Mouse (Mus musculus): ENCODE data around the gene Gm20388. TPM values are rescaled to one million over a fixed set of nuclear protein-coding genes. Genes with fewer than 3 reads are reported as not detected.
"Not testable (repeated sequence)": the region's sequence is repeated elsewhere in the genome, so short reads cannot be mapped to it uniquely, and the experiment has no call there.

Gene Gm20388
- polyA plus RNA-seq, 1 experiment from 2014 or later = not detected

GRCm38 (mm10) chr8:121591178-121592066, 1680.8 kb downstream of the Gm20388 start:
- Histone ChIP-seq H3K27ac (replicated peaks) (peak overlapping the region; percentile 89), H3K4me2 (replicated peaks) (peak overlapping the region; percentile 92), H3K27me3 (no peaks in the 10 kb centered on the region), H3K9me3 (no peaks in the 10 kb centered on the region), H3K9ac (replicated peaks) (peak overlapping the region; percentile 86), H3K36me3 (peaks cover 25% of the 10 kb centered on the region), H3K4me1 (peaks cover 27% of the 10 kb centered on the region), H3K4me3 (peak overlapping the region; percentile 89)
- ATAC-seq (replicated peaks) = no peak
- WGBS = 18% methylated on average over 20 of the region's 20 CpGs

- 95% methylated on average over 5 of the region's 5 CpGs for WGBS
- H3K9ac ChIP-seq (replicated peaks) = no peak overlapping the region
- H3K9me3 ChIP-seq = no peaks in the 10 kb centered on the region
- H3K27me3 ChIP-seq = no peaks in the 10 kb centered on the region
- peaks cover 39% of the 10 kb centered on the region for H3K36me3 ChIP-seq
- no peak overlapping the region for H3K4me3 ChIP-seq
- ATAC-seq (replicated peaks) = no peak
- peaks cover 27% of the 10 kb centered on the region for H3K4me1 ChIP-seq
- no peak overlapping the region for H3K4me2 ChIP-seq (replicated peaks)
- H3K27ac ChIP-seq (replicated peaks) = no peak overlapping the region
Measured at GRCm38 (mm10) chr8:121593293-121593692, 1682.7 kb downstream of the Gm20388 start.

DNA sequence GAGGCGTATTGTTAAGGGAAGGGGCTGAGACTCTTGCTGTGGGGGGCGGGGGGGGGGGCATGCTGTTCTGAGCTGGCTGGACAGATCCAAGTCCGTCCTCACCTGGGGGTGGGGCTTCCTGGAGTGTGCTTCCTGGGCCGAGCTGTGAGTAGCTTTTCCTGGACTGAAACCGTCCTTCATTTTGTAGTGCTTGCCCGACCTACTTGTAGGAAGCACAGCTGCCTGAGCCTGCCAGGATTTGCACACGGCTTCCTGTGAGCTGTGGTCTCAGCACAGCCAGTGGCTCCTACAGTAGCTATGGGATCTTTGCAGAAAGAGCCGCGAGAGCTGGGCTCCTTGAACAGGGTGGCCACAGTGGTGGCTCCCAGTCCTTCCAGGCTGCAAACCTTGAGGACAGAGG, 1683.3 kb downstream of the Gm20388 start:
- ATAC-seq (replicated peaks) = no peak
- H3K36me3 ChIP-seq = peaks cover 40% of the 10 kb centered on the region
- no peaks in the 10 kb centered on the region for H3K9me3 ChIP-seq
- H3K27ac ChIP-seq (replicated peaks) = no peak overlapping the region
- H3K4me2 ChIP-seq (replicated peaks) = no peak overlapping the region
- peaks cover 27% of the 10 kb centered on the region for H3K4me1 ChIP-seq
- no peak overlapping the region for H3K4me3 ChIP-seq
- H3K27me3 ChIP-seq = no peaks in the 10 kb centered on the region
- no peak overlapping the region for H3K9ac ChIP-seq (replicated peaks)
- WGBS = 81% methylated on average over 9 of the region's 9 CpGs

GRCm38 (mm10) chr8:121597492-121597891, 1686.9 kb downstream of the Gm20388 start:
- H3K4me2 ChIP-seq (replicated peaks); H3K27me3 ChIP-seq; H3K9me3 ChIP-seq; H3K9ac ChIP-seq (replicated peaks); H3K4me3 ChIP-seq; ATAC-seq (replicated peaks); H3K4me1 ChIP-seq; H3K27ac ChIP-seq (replicated peaks): not testable (repeated sequence)
- 77% methylated on average over 2 of the region's 2 CpGs for WGBS
- peaks cover 72% of the 10 kb centered on the region for H3K36me3 ChIP-seq

GRCm38 (mm10) chr8:121598190-121598589, 1687.5 kb downstream of the Gm20388 start:
- no peak overlapping the region for H3K9ac ChIP-seq (replicated peaks)
- no peak overlapping the region for H3K27ac ChIP-seq (replicated peaks)
- H3K27me3 ChIP-seq = no peaks in the 10 kb centered on the region
- H3K4me3 ChIP-seq = no peak overlapping the region
- no peak for ATAC-seq (replicated peaks)
- H3K4me1 ChIP-seq = no peaks in the 10 kb centered on the region
- peaks cover 78% of the 10 kb centered on the region for H3K36me3 ChIP-seq
- H3K4me2 ChIP-seq (replicated peaks) = no peak overlapping the region
- WGBS = 92% methylated on average over 7 of the region's 7 CpGs
- no peaks in the 10 kb centered on the region for H3K9me3 ChIP-seq

GRCm38 (mm10) chr8:121598892-121599291, 1688.3 kb downstream of the Gm20388 start:
- WGBS = 36% methylated on average over 7 of the region's 7 CpGs
- no peak overlapping the region for H3K4me3 ChIP-seq
- no peak overlapping the region for H3K4me2 ChIP-seq (replicated peaks)
- ATAC-seq (replicated peaks) = peak; percentile 64
- no peak overlapping the region for H3K9ac ChIP-seq (replicated peaks)
- peaks cover 77% of the 10 kb centered on the region for H3K36me3 ChIP-seq
- H3K4me1 ChIP-seq = no peaks in the 10 kb centered on the region
- H3K9me3 ChIP-seq = no peaks in the 10 kb centered on the region
- H3K27me3 ChIP-seq = no peaks in the 10 kb centered on the region
- no peak overlapping the region for H3K27ac ChIP-seq (replicated peaks)

DNA sequence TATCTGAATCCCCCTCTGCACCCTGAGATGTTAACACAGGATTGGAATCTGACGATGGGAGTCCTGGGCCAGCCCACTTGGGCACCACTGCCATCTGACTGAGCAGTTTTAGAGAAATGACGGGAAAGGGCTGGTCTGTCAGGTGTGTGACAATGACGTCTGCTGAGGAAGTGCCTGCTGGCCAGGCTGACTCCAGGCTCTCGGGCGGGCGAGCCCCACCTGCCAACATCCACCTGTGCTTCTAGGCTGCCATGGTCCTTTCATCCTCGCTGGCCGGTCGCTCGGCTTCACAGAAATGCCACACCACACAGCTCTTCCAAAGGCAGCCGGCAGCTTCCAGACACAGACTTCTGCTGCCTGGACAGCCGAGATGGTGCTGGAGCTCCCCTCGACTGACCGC, 1689.2 kb downstream of the Gm20388 start:
- H3K36me3 ChIP-seq = peaks cover 79% of the 10 kb centered on the region
- 92% methylated on average over 14 of the region's 14 CpGs for WGBS

DNA sequence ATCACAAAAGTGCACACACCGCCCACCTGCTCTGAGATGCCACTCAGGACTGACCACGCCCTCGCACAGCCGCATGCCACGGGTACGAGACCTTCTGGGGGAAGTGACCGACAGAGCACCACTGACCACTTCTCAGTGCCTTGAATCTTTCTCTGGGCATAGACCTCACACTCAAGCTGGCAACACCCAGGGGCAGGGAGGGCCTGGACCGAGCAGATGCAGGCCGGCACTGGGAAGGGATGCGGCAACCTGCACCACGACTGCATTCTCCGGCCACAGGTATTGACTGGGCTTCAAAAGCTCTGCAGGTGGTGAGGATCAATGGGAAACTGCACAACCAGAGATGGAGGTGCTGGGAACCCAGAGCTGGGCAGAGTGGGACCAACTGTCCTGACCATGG, 1691.8 kb downstream of the Gm20388 start:
- Histone ChIP-seq H3K27me3 (no peaks in the 10 kb centered on the region), H3K9ac (replicated peaks) (no peak overlapping the region), H3K4me2 (replicated peaks) (no peak overlapping the region), H3K4me1 (no peaks in the 10 kb centered on the region), H3K36me3 (peaks cover 84% of the 10 kb centered on the region), H3K27ac (replicated peaks) (no peak overlapping the region), H3K4me3 (no peak overlapping the region), H3K9me3 (no peaks in the 10 kb centered on the region)
- 93% methylated on average over 12 of the region's 12 CpGs for WGBS
- no peak for ATAC-seq (replicated peaks)

More for the DNA sequence above, 1689.2 kb downstream of the Gm20388 start:
- Histone ChIP-seq H3K4me1 (no peaks in the 10 kb centered on the region), H3K27me3 (no peaks in the 10 kb centered on the region), H3K9me3 (no peaks in the 10 kb centered on the region), H3K4me2 (replicated peaks) (no peak overlapping the region), H3K9ac (replicated peaks) (no peak overlapping the region), H3K4me3 (no peak overlapping the region), H3K27ac (replicated peaks) (no peak overlapping the region)
- no peak for ATAC-seq (replicated peaks)

GRCm38 (mm10) chr8:121602860-121603259, 1692.2 kb downstream of the Gm20388 start:
- Histone ChIP-seq H3K27me3 (no peaks in the 10 kb centered on the region), H3K9me3 (no peaks in the 10 kb centered on the region), H3K4me2 (replicated peaks) (no peak overlapping the region), H3K4me3 (no peak overlapping the region), H3K9ac (replicated peaks) (no peak overlapping the region), H3K4me1 (no peaks in the 10 kb centered on the region), H3K36me3 (peaks cover 84% of the 10 kb centered on the region), H3K27ac (replicated peaks) (no peak overlapping the region)
- 0 out of 2 replicates have a peak, but pooled peaks have one; percentile 29 for ATAC-seq (replicated peaks)
- 29% methylated on average over 3 of the region's 3 CpGs for WGBS

- 95% methylated on average over 12 of the region's 12 CpGs for WGBS
- no peak overlapping the region for H3K4me3 ChIP-seq
- H3K9me3 ChIP-seq = no peaks in the 10 kb centered on the region
- no peaks in the 10 kb centered on the region for H3K27me3 ChIP-seq
- H3K27ac ChIP-seq (replicated peaks) = no peak overlapping the region
- H3K4me2 ChIP-seq (replicated peaks) = no peak overlapping the region
- peaks cover 88% of the 10 kb centered on the region for H3K36me3 ChIP-seq
- H3K4me1 ChIP-seq = no peaks in the 10 kb centered on the region
- ATAC-seq (replicated peaks) = no peak
- H3K9ac ChIP-seq (replicated peaks) = no peak overlapping the region
Measured at GRCm38 (mm10) chr8:121603801-121604200, 1693.2 kb downstream of the Gm20388 start.

DNA sequence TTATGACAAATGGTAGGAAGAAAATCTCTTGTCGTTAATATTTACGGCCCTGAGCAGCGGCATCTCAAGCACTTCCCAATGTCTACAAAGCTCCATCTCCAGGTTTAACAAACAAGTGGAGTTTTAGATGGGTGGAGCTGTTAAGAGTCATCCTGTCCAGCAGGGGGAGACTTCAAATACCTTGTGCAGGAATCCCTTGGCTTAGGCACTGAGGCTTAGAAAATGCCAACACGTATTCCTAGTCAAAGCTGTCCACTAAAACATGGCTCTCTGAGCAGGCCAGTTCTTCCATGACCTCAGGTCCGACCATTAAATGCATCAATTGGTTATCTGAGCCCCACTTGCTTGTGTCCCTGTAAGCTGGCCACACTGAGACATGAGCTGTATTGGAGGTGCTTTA, 1697.0 kb downstream of the Gm20388 start:
- WGBS = 94% methylated on average over 5 of the region's 5 CpGs
- ATAC-seq (replicated peaks) = no peak
- H3K36me3 ChIP-seq = peaks cover 71% of the 10 kb centered on the region
- H3K4me1 ChIP-seq = no peaks in the 10 kb centered on the region
- no peak overlapping the region for H3K4me2 ChIP-seq (replicated peaks)
- H3K27me3 ChIP-seq = no peaks in the 10 kb centered on the region
- no peak overlapping the region for H3K27ac ChIP-seq (replicated peaks)
- no peak overlapping the region for H3K9ac ChIP-seq (replicated peaks)
- no peaks in the 10 kb centered on the region for H3K9me3 ChIP-seq
- no peak overlapping the region for H3K4me3 ChIP-seq

DNA sequence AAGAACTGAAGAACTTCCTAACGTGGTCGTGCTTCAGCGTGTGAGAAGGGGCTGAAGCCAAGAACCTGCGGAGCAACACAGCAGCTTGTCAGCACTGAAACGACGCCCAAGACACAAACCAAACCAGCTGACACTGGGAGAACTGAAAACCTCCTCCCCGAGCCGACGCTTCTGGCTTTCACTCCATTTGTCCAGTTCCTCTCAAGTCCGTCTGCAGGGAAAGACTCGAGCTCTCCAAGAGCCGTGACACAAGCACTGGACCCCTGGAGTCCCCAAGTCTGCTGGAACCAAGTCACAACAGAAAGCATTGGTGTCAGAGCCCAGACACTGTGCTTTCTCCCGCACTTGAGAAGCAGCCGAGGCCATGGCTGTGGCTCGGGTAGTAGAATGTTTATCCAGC, 1698.6 kb downstream of the Gm20388 start:
- no peak overlapping the region for H3K27ac ChIP-seq (replicated peaks)
- H3K27me3 ChIP-seq = no peaks in the 10 kb centered on the region
- WGBS = 93% methylated on average over 15 of the region's 15 CpGs
- H3K4me3 ChIP-seq = no peak overlapping the region
- H3K9ac ChIP-seq (replicated peaks) = no peak overlapping the region
- H3K36me3 ChIP-seq = peaks cover 60% of the 10 kb centered on the region
- no peaks in the 10 kb centered on the region for H3K4me1 ChIP-seq
- no peak overlapping the region for H3K4me2 ChIP-seq (replicated peaks)
- no peaks in the 10 kb centered on the region for H3K9me3 ChIP-seq
- ATAC-seq (replicated peaks) = no peak

GRCm38 (mm10) chr8:121609916-121610315, 1699.3 kb downstream of the Gm20388 start:
- Histone ChIP-seq H3K9me3 (no peaks in the 10 kb centered on the region), H3K27ac (replicated peaks) (no peak overlapping the region), H3K4me1 (no peaks in the 10 kb centered on the region), H3K27me3 (no peaks in the 10 kb centered on the region), H3K9ac (replicated peaks) (no peak overlapping the region), H3K4me3 (no peak overlapping the region), H3K36me3 (peaks cover 54% of the 10 kb centered on the region), H3K4me2 (replicated peaks) (no peak overlapping the region)
- no peak for ATAC-seq (replicated peaks)
- 93% methylated on average over 11 of the region's 11 CpGs for WGBS

All from forebrain, embryonic 15.5 days (tissue).